28 mouse cellular contexts compared by ENCODE assay signal in the genomic region with DNA sequence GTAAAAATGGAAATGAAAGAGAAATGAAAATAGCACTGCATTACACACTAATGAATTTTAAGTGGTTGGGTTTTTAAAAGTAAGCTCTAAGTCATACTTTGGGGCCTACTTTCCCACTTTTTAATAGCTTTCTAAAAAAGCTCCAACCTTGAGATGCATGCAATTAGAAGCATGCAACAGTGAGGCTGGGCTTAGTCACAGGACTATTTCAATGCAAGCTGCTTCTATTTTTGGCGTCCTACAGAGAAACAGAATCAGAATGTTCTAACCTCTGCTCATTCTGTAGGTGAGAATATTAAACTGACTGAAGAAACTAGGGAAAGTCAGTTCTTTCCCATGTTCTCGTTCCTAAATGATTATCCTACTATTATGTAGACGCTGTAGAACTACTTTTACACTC.
"Had no signal": no experiment of that assay in that cellular context is flagged by ENCODE, and none has a peak within 500 bp of the region (broad histone marks: within the 10 kb centered on the region; RNA-seq: fewer than 3 reads in every experiment).

No protein-coding gene starts in this region.

- H3K4me2 ChIP-seq: heart, embryonic 11.5 days; heart, embryonic 13.5 days; heart, embryonic 15.5 days; hindbrain, embryonic 12.5 days; hindbrain, embryonic 14.5 days; intestine, embryonic 15.5 days; kidney, embryonic 15.5 days; limb, embryonic 13.5 days; limb, embryonic 15.5 days; liver, embryonic 12.5 days had no signal

- H3K27me3 ChIP-seq: heart, embryonic 13.5 days; heart, embryonic 15.5 days; hindbrain, embryonic 12.5 days; intestine, embryonic 15.5 days; kidney, embryonic 15.5 days; limb, embryonic 13.5 days; limb, embryonic 15.5 days; liver, embryonic 12.5 days had no signal

- H3K9ac ChIP-seq: heart, embryonic 13.5 days; heart, embryonic 15.5 days; hindbrain, embryonic 12.5 days; hindbrain, embryonic 14.5 days; intestine, embryonic 15.5 days; kidney, embryonic 15.5 days; limb, embryonic 13.5 days; limb, embryonic 15.5 days; liver, embryonic 12.5 days had no signal

- ATAC-seq: hindbrain, embryonic 16.5 days; inflammation-experienced regulatory T-cells, adult 6 months; intestine, embryonic 15.5 days; intestine, postnatal 0 days; liver, embryonic 12.5 days had no signal

- H3K4me3 ChIP-seq: gastrocnemius, adult 2 months; heart, embryonic 13.5 days; heart, embryonic 15.5 days; hindbrain, embryonic 10.5 days; hindbrain, embryonic 12.5 days; intestine, embryonic 15.5 days; kidney, embryonic 15.5 days; left cerebral cortex, adult 2 months; limb, embryonic 13.5 days; limb, embryonic 15.5 days; liver, embryonic 12.5 days had no signal

- H3K36me3 ChIP-seq: heart, embryonic 13.5 days; heart, embryonic 15.5 days; hindbrain, embryonic 10.5 days; hindbrain, embryonic 12.5 days; intestine, embryonic 15.5 days; kidney, embryonic 15.5 days; limb, embryonic 13.5 days; limb, embryonic 15.5 days; liver, embryonic 12.5 days had no signal

- H3K27ac ChIP-seq: gastrocnemius, adult 2 months; heart, embryonic 13.5 days; heart, embryonic 15.5 days; hindbrain, embryonic 10.5 days; hindbrain, embryonic 12.5 days; hindbrain, embryonic 14.5 days; intestine, embryonic 15.5 days; kidney, embryonic 15.5 days; kidney, postnatal 0 days; left cerebral cortex, adult 2 months; limb, embryonic 13.5 days; limb, embryonic 15.5 days; liver, embryonic 12.5 days had no signal

- H3K9me3 ChIP-seq: heart, embryonic 13.5 days; heart, embryonic 15.5 days; hindbrain, embryonic 10.5 days; hindbrain, embryonic 12.5 days; intestine, embryonic 15.5 days; kidney, embryonic 15.5 days; limb, embryonic 13.5 days; limb, embryonic 15.5 days; liver, embryonic 12.5 days had no signal

- H3K4me1 ChIP-seq: heart, embryonic 15.5 days; hindbrain, embryonic 10.5 days; hindbrain, embryonic 12.5 days; intestine, embryonic 15.5 days; kidney, embryonic 15.5 days; limb, embryonic 13.5 days; limb, embryonic 15.5 days; liver, embryonic 12.5 days had no signal

- DNase-seq: gastrocnemius, adult 2 months; gastrocnemius, postnatal 10 days; gastrocnemius, postnatal 25 days; heart, postnatal 10 days; heart, postnatal 4 days; kidney, adult 2 months; kidney, adult 9 months; kidney, postnatal 14 days; kidney, postnatal 36 days; layer of hippocampus, adult 9-11 months; layer of hippocampus, postnatal 36 days; left cerebral cortex, postnatal 4 days had no signal
